Mouse (Mus musculus): ENCODE measurements around the gene Apobr. TPM values are rescaled to one million over a fixed set of nuclear protein-coding genes. Genes with fewer than 3 reads are reported as not detected.

Gene Apobr
- polyA plus RNA-seq, 1 experiment: not detected

DNA sequence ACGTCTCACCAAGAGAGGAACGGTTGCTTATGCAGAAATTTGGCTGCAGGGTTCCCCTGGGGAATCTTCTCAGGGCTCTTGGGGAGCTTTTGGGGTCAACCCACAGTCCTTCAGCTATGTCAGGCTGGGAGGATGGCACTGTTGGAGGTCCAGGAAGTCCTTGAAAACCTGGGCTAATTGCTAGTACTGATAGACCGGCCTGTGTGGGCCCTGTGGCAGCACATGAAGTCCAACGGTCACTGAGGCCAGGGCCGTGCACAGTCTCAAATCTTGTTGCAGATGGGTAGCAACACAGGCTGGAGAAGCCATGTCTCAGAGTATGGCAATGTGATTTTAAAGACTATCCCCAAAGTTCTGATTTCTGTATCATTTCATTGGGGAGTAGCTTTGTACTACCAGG is 23.1 kb downstream of the Apobr start:
- Histone ChIP-seq H3K4me1 (ENCODE audit: control insufficient read depth, insufficient read depth, low read length) (no peaks in the 10 kb centered on the region), H3K4me3 (ENCODE audit: insufficient read depth, low read depth, low read length) (no peak overlapping the region), H3K27ac (ENCODE audit: insufficient read depth, low read depth, low read length) (no peak overlapping the region)
- TF ChIP-seq CTCF (IDR thresholded peaks at IDR 0.05; ENCODE audit: insufficient read depth, low read depth, low read length) (no peak), POLR2A (IDR thresholded peaks at IDR 0.05; ENCODE audit: insufficient read depth, low read depth, low read length) (no peak)
- WGBS: 91% methylated on average over 5 of the region's 5 CpGs

DNA sequence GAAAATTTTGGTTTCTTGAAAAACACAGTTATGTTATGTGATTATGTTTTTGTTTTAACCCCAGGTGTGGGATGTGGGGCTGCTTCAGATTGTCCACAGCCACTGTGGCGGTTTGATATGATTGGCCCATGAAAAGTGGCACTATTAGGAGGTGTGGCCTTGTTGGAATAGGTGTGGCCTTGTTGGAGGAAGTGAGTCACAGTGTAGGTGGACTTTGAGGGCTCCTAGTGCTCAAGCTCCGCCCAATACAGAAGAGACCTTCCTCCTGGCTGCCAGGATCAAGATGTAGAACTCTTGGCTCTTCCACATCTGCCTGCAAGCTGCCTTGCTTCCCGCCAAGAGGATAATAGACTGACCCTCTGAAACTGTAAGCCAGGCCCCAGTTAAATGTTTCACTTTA is 28.0 kb downstream of the Apobr start:
- no peaks in the 10 kb centered on the region for H3K4me1 ChIP-seq (ENCODE audit: control insufficient read depth, insufficient read depth, low read length)
- TF ChIP-seq POLR2A (IDR thresholded peaks at IDR 0.05; ENCODE audit: insufficient read depth, low read depth, low read length) (no peak), CTCF (IDR thresholded peaks at IDR 0.05; ENCODE audit: insufficient read depth, low read depth, low read length) (no peak)
- WGBS: 84% methylated on average over 3 of the region's 3 CpGs

GRCm38 (mm10) chr7:126616707-126617106 is 32.0 kb downstream of the Apobr start:
- TF ChIP-seq CTCF (IDR thresholded peaks at IDR 0.05; ENCODE audit: insufficient read depth, low read depth, low read length) (no peak), POLR2A (IDR thresholded peaks at IDR 0.05; ENCODE audit: insufficient read depth, low read depth, low read length) (no peak)
- Histone ChIP-seq H3K4me3 (ENCODE audit: insufficient read depth, low read depth, low read length) (no peak overlapping the region), H3K27ac (ENCODE audit: insufficient read depth, low read depth, low read length) (no peak overlapping the region), H3K4me1 (ENCODE audit: control insufficient read depth, insufficient read depth, low read length) (no peaks in the 10 kb centered on the region)
- 73% methylated on average over 3 of the region's 3 CpGs for WGBS

More for the DNA sequence above, 28.0 kb downstream of the Apobr start:
- Histone ChIP-seq H3K4me3 (ENCODE audit: insufficient read depth, low read depth, low read length) (no peak overlapping the region), H3K27ac (ENCODE audit: insufficient read depth, low read depth, low read length) (no peak overlapping the region)

DNA sequence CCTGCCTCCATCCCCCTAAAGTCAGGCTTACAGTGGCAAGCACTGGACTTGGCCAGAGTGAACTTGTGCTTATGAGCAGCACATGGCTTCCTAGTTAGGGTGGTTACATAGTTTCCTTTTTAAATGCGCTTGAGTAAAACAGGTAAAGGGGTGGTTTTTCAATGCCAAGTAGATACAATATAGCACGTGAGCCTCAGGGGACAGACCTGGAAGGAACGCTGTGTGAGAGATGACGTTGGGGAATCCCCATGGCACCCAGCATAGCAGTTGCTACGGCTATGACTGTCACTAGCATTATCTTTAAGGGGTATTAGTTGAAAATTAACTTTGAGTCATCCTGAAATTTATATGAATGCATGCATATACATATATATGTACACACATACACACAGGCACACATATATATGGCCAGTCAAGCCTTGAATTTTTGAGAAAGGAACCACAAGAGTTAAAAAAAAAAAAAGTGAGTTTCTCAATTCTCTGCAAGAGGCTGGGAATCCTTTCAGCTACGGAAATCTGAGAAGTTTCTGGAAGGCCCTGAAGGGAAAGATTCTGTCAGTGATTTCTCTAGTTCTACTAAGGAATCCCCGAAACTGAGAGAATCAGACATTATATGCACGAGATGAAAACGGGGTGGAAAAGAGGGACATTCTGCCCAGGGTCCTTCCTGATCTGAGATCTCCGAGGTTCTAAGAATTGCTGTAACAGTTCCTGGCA is 35.0 kb downstream of the Apobr start:
- WGBS: 88% methylated on average over 10 of the region's 10 CpGs
- peaks cover 3% of the 10 kb centered on the region for H3K4me1 ChIP-seq (ENCODE audit: control insufficient read depth, insufficient read depth, low read length)

GRCm38 (mm10) chr7:126621452-126622359 is 37.0 kb downstream of the Apobr start:
- Histone ChIP-seq H3K4me3 (ENCODE audit: insufficient read depth, low read depth, low read length) (no peak overlapping the region), H3K27ac (ENCODE audit: insufficient read depth, low read depth, low read length) (no peak overlapping the region), H3K4me1 (ENCODE audit: control insufficient read depth, insufficient read depth, low read length) (peaks cover 12% of the 10 kb centered on the region)
- 85% methylated on average over 9 of the region's 9 CpGs for WGBS
- no peak for TF ChIP-seq CTCF (IDR thresholded peaks at IDR 0.05; ENCODE audit: insufficient read depth, low read depth, low read length)
- no peak for TF ChIP-seq POLR2A (IDR thresholded peaks at IDR 0.05; ENCODE audit: insufficient read depth, low read depth, low read length)

More for the DNA sequence above, 35.0 kb downstream of the Apobr start:
- Histone ChIP-seq H3K27ac (ENCODE audit: insufficient read depth, low read depth, low read length) (no peak overlapping the region), H3K4me3 (ENCODE audit: insufficient read depth, low read depth, low read length) (no peak overlapping the region)
- TF ChIP-seq POLR2A (IDR thresholded peaks at IDR 0.05; ENCODE audit: insufficient read depth, low read depth, low read length) (no peak), CTCF (IDR thresholded peaks at IDR 0.05; ENCODE audit: insufficient read depth, low read depth, low read length) (no peak)

GRCm38 (mm10) chr7:126623381-126623780 is 38.6 kb downstream of the Apobr start:
- Histone ChIP-seq H3K4me1 (ENCODE audit: control insufficient read depth, insufficient read depth, low read length) (peaks cover 18% of the 10 kb centered on the region), H3K27ac (ENCODE audit: insufficient read depth, low read depth, low read length) (no peak overlapping the region), H3K4me3 (ENCODE audit: insufficient read depth, low read depth, low read length) (no peak overlapping the region)
- TF ChIP-seq POLR2A (IDR thresholded peaks at IDR 0.05; ENCODE audit: insufficient read depth, low read depth, low read length) (no peak), CTCF (IDR thresholded peaks at IDR 0.05; ENCODE audit: insufficient read depth, low read depth, low read length) (no peak)
- WGBS: 89% methylated on average over 1 of the region's 1 CpGs

DNA sequence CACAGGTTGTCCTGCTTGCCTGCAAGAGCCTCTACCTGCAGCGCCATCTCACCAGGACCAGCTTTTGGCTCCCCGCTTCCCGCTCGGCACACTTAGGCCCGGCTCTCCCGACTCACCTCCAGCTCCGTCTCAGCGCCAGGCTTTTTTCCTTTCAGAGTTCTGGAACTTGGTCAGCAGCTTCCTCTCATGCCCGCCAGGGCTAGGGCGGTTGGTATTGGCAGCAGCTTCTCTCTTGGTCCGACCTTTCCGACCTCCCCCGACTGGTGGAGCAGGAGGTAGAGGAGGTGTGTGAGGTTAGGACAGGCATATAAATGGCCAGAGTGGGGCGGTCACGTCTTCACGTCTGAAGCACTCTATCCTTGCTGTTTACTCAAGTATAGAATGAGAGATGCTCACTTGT is 40.0 kb downstream of the Apobr start:
- peak overlapping the region; percentile 59 for H3K27ac ChIP-seq (ENCODE audit: insufficient read depth, low read depth, low read length)
- TF ChIP-seq CTCF (IDR thresholded peaks at IDR 0.05; ENCODE audit: insufficient read depth, low read depth, low read length) (no peak), POLR2A (IDR thresholded peaks at IDR 0.05; ENCODE audit: insufficient read depth, low read depth, low read length) (no peak)
- H3K4me1 ChIP-seq (ENCODE audit: control insufficient read depth, insufficient read depth, low read length): peaks cover 19% of the 10 kb centered on the region
- H3K4me3 ChIP-seq (ENCODE audit: insufficient read depth, low read depth, low read length): peak overlapping the region; percentile 16; the same call in 1 of the 2 replicates
- 77% methylated on average over 16 of the region's 16 CpGs for WGBS

- Histone ChIP-seq H3K4me3 (ENCODE audit: insufficient read depth, low read depth, low read length) (no peak overlapping the region), H3K4me1 (ENCODE audit: control insufficient read depth, insufficient read depth, low read length) (peaks cover 19% of the 10 kb centered on the region), H3K27ac (ENCODE audit: insufficient read depth, low read depth, low read length) (peak overlapping the region; percentile 59)
- 9% methylated on average over 6 of the region's 6 CpGs for WGBS
- TF ChIP-seq CTCF (IDR thresholded peaks at IDR 0.05; ENCODE audit: insufficient read depth, low read depth, low read length) (no peak), POLR2A (IDR thresholded peaks at IDR 0.05; ENCODE audit: insufficient read depth, low read depth, low read length) (0 out of 2 replicates have a peak, but pooled peaks have one; percentile 26)
These were observed 40.6 kb downstream of the Apobr start for GRCm38 (mm10) chr7:126625369-126625768.

Data from olfactory bulb, adult 2 months (tissue).